Mouse (Mus musculus) kidney, adult 8-10 months (tissue): ENCODE results near the gene Wdr82.
A peak's percentile ranks its signal among the peaks of the same experiment; 100 is the strongest.
"Not testable (repeated sequence)": the region's sequence is repeated elsewhere in the genome, so short reads cannot be mapped to it uniquely, and the experiment has no call there.

Source experiments
- DNase-seq, 2 experiments: peaks; one replicate each; pipeline ENCODE4 v3.0.0; 2022

The Wdr82 gene

GRCm38 (mm10) chr9:106166709-106167108 is 4.0 kb upstream of the Wdr82 start:
- no peak for DNase-seq

DNA sequence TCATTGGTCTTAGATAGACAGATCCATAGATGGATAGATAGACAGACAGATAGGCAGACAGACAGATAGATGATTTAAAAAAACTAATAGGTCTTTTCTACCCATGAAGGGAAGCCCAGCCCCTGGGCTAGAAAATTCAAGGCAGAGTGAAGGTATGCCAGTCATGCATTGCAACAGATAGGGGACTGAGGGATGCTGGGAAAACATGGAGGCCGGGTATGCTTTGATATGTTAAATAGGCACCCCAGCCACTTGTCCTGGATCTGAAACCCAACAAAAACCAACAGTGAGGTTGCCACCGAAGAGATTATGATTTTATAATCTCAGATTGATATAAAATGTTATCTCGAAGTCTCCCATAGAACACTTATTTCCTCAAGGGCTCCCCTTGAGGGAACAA is 3.5 kb upstream of the Wdr82 start:
- DNase-seq: no peak

GRCm38 (mm10) chr9:106167703-106168102 is 3.0 kb upstream of the Wdr82 start:
- DNase-seq: no peak

GRCm38 (mm10) chr9:106169006-106169405 is 1.7 kb upstream of the Wdr82 start:
- not testable (repeated sequence) for DNase-seq

DNA sequence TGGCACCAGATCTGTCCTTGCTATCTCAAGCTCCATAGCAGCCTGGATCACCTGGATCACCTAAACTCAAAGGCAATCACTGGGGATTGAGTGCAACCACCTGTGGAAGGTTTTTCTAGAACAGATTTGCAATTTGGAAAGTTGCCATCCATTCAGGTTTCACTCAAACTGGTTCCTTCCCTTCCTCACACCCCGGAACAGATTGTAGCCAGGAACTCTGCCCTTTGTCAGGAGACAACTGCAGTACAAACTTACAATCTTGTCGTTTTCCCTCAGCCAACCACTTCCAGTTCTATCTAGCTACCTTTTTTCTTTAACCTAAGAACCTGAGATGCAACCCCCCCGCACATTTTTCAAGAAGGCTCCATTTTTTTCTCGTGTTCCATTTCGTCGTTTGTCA is 811 bp upstream of the Wdr82 start:
- DNase-seq: peak in 1 of 2 experiments; percentile 47

DNA sequence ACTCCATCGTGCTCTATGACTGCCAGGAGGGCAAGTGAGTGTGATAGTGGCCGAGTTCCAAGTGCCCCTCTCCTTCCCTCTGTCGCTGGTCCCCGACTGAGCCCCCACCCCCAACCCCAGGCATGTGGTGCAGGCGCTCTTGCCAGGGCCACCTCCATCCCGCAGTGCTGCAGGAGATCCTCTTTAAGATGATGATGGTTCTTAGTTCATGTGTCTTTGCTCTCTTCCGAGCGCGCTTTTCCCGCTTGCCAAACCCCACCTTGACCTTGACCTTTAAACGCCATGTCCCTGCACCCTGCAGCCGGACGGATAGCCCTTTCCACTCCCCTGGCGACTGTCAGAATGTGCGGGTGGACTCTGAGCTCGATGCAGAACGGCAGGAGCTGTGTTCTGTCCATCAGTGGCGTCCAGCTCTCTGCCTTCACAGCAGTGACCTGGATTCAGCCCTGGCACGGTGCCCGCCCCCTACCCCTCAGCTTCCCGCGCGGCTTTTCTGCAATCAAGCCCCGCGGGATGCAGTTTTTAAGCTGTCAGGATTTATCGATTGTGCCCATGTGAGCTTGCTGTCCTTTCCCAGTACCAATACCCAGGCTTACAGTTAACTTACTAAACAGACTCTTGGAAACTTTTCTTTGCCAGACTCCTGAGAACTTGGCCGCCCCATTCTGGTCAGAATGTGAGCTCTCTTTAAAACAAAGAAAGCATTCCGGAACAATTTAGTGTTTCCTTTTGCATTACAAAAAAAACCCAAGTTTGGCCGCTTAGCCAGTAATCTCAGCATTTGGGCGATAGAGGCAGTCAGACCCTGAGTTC is 824 bp downstream of the Wdr82 start:
- DNase-seq: peak; percentile 82 to 83

DNA sequence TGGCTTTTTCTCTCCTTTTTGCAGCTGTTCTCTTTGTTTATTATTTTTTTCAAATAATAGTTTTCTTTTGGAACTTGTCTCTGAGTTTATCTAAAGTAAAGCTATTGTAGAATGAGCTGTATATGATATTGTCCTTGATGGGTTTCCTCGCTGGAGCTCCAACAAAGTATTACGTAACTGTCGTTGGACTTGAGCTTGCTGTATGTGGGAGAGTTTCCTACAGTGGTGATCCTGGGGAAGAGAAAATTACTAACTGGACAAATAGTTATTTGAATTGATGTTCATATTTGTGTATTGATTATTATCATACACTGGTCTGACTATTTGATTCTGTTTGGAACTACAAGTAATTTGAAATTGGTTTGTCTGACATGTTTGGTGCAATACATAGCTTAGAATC is 1.8 kb downstream of the Wdr82 start:
- no peak for DNase-seq

DNA sequence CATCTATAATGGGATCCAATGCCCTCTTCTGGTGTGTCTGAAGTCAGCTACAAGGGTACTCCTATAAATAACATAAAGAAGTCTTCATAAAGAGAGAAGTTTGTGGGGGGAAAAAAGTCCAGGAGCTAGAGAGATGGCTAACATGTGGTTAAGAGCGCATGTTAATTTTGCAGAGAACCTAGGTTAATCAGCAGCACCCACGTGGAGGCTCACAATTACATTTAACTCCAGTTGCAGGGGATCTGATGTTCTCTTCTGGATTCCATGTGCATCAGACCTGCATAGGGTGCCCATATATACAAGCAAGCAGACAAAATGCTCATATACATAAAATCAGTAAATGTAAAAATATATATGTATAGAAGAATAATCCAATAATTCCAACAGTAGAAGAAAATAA is 2.6 kb downstream of the Wdr82 start:
- DNase-seq: no peak

- DNase-seq: no peak
These were observed 4.9 kb downstream of the Wdr82 start for GRCm38 (mm10) chr9:106175552-106176200.

DNA sequence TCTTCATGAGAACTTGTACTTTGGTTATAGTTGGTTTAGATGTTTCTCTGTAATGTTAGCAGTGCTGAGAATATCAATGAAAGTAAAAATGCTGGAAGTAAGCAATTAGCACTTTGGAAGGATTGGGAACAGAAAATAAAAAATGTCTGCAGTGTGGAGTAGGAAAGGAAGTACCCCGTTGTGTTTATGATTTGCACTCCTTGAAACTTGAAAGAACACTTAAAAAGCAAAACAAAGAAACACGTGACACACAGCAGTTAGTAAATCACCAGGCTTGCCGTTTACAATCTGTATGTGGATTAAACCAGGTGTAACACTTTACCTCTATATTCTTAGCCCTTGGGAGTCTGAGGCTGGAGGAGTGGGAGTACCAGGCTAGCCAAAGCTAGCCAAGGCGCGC is 6.0 kb downstream of the Wdr82 start:
- no peak for DNase-seq

GRCm38 (mm10) chr9:106177799-106178198 is 7.1 kb downstream of the Wdr82 start:
- no peak for DNase-seq

GRCm38 (mm10) chr9:106179454-106179853 is 8.7 kb downstream of the Wdr82 start:
- no peak for DNase-seq

DNA sequence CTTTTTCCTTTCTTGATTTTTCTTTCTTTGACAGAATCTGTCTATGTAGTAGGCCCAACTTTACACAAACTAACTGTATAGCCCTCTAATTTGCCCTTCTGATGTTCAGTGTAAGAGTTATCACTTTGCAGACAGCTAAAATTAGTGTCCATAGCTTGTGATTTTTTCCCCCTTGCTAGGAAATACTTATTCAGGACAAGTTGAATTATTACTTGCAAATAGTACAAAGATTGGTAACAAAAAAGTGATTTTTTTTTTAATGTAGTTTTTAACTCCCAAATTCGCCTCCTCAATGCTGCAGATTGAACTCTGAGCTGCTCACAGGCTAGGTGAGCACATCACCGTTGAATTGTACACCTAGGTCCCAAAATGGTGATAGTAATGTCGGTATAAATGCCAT is 9.2 kb downstream of the Wdr82 start:
- DNase-seq: no peak

DNA sequence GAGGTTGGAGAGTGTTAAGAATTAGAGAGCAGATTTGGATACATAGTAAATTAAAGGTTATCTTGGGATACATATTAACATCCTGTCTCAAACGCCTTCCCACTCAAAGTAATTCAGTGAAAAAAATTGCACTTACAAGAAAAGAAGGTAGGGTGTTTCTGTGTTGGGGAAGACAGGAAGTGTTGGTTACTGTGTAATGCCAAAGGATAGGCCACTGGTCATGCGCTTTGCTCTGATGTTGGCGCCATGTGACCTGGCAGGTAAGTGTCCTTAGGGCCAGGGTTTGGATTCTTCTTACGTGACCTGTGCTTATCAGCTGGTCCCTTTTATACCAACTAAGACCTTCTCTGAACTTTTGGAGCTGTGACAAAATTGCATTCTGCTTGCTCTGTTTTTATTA is 11.4 kb downstream of the Wdr82 start:
- no peak for DNase-seq

DNA sequence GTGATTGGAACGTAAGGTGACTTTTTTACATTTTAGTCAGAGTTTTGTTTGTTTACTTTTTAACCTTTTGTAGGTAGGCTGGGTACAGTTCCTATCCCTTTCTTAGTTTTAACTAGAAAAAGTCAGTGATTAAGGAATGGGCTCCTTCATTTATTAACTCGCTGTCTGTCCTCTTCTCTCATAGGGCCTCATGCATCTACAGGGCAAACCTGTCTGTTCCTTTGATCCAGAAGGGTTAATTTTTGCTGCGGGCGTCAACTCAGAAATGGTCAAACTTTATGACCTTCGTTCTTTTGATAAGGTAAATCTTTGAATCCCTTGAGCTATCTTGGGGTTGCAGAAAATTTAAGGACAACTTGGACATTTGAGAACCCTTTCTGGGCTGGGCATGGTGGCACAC is 13.3 kb downstream of the Wdr82 start:
- peak; percentile 41 to 46 for DNase-seq

DNA sequence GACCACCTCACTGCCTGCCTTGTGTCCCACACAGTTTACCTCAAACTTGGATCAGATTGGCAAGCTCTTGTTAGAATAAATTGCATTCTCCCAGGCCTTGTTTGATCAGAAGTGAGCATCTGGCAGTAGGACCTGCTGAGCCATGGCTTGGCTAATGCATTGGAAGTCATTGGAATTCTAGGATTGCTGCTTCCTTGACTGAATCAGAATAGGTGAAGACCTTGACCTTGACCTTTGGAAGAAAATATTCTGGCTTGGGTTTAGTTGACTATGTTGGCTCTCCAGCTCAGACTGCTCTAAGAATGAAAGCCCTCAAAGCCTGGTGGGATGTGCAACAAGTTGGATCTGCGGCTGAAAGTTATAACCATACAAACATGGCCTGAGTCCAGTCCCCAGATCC is 20.6 kb downstream of the Wdr82 start:
- DNase-seq: no peak

- no peak for DNase-seq
These were observed 21.3 kb downstream of the Wdr82 start for GRCm38 (mm10) chr9:106192024-106192423.

- no peak for DNase-seq
These were observed 22.3 kb downstream of the Wdr82 start for GRCm38 (mm10) chr9:106192998-106193397.

- no peak for DNase-seq
These were observed 23.4 kb downstream of the Wdr82 start for GRCm38 (mm10) chr9:106193930-106194807.

DNA sequence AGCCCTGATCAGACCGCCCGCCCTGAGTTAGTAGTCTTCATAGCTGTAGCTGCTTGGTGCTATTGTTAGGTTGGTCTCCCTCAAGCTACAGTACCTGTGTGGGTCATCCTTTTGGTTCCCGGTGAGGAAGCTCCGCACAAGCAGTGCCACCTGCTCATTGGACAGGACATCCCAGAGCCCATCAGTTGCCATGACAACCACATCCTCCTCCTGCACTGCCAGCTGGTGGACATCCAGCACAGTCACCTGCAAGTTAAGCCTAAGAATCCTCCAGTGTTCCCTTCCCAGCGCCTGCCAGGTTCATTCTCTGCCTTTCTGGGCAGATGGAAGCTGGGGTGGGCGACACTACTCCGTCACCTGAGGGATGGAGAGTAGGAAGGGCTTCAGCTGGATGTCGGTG is 25.0 kb downstream of the Wdr82 start:
- DNase-seq: no peak

DNA sequence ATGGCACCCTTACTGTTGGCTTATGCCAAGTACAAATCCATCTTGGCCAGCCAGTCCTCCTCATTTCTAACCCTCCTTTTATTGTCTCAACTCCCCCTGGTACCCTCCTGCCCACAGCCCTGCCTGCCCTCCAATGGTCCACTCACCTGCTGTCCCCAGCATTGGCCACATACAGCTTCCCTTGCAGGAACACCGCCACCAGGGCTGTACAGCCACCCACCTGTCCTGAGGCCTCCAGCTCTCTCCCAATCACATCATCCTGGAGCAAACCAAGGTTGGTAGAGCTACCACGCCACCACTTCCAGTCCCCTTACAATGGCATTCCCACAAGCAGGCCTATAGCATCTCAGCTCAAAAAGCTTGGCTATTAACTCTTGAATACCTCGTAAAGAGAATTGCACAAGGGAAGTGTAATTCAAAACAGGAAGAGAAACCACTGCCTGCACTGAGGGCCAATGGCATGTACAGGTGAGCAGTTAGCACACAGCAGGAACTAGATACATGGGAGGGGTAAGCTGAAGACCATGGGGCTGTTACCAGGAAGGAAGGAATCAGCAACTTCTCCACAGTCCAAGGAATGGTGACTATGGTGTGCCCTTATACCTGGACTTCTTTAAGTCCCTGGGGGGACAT is 26.5 kb downstream of the Wdr82 start:
- no peak for DNase-seq

DNA sequence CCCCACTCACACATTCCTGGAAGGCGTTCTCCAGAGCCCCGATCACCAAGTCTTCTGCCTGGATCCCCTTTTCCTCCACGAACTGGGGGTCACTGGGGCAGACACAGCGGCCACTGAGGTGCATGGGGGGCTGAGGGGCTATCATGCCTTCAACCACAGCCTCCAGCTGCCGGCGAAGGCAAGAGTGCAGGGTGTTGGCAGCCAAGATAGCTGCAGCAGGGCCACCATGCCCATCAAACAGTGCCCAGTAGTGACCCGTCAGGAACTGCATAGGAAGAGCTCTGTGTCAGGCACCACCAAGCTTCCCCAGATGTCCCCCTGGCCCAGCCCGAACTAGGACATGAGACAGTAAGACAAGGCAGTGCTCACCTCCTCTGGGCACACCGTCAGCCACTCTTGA is 27.0 kb downstream of the Wdr82 start:
- no peak for DNase-seq

DNA sequence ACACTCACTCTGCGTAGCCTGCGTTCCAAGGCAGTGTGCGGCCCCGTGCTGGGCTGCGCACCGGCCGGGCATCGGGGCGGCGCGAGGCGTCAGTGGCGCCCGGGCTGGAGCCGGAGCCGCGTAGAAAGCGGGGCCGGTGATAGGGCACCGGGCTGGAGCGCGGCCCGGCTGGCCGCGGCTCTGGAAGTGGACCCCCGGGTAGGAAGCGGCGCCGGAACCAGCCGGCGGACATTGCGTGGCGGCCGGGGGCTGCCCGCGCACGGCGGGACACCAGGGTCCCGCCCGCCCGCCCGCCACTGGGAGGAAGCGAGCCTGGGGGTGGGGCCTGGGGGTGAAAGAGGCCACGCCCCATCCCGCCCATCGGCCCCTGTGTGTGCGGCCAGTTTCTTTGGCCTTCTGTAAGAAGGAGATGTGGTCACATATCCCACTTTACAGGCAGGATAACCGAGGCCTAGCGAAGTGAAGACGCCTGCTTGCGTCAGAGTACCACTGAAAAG is 28.3 kb downstream of the Wdr82 start:
- DNase-seq: peak; percentile 63 to 75
